Mouse (Mus musculus): ENCODE results near the gene Smpdl3b. TPM values are rescaled to one million over a fixed set of nuclear protein-coding genes. Genes with fewer than 3 reads are reported as not detected.

The Smpdl3b gene
- total and polyA plus RNA-seq, 2 experiments from 2014 or later: 0.11 to 1.7 TPM

GRCm38 (mm10) chr4:132762602-132763001 is 5.5 kb upstream of the Smpdl3b start:
- no peaks in the 10 kb centered on the region for H3K9me3 ChIP-seq (replicated peaks; ENCODE audit: control insufficient read depth, low read length)
- no peak overlapping the region for H3K27ac ChIP-seq (ENCODE audit: low read depth)
- no peak overlapping the region for H3K9ac ChIP-seq (replicated peaks; ENCODE audit: low read depth, low read length)
- H3K27me3 ChIP-seq (ENCODE audit: control insufficient read depth, insufficient read depth, low read length): no peaks in the 10 kb centered on the region
- no peak overlapping the region for H3K4me2 ChIP-seq (ENCODE audit: low read depth, low read length)
- no peak overlapping the region for H3K4me3 ChIP-seq (ENCODE audit: low read depth, low read length)
- no peaks in the 10 kb centered on the region for H3K36me3 ChIP-seq (replicated peaks; ENCODE audit: control insufficient read depth, insufficient read depth, low read length)
- TF ChIP-seq CTCF (IDR thresholded peaks at IDR 0.05; ENCODE audit: low read depth): no peak
- TF ChIP-seq EP300 (IDR thresholded peaks at IDR 0.05; ENCODE audit: low read depth): no peak
- 62% methylated on average over 6 of the region's 6 CpGs for WGBS
- no peak for ATAC-seq (ENCODE audit: insufficient read depth, low read depth)
- no peaks in the 10 kb centered on the region for H3K4me1 ChIP-seq (ENCODE audit: control insufficient read depth, insufficient read depth)
- no peak for DNase-seq (ENCODE audit: low spot score)

GRCm38 (mm10) chr4:132760296-132760695 is 3.2 kb upstream of the Smpdl3b start:
- no peak overlapping the region for H3K9ac ChIP-seq (replicated peaks; ENCODE audit: low read depth, low read length)
- DNase-seq (ENCODE audit: low spot score) (no peak), ATAC-seq (ENCODE audit: insufficient read depth, low read depth) (no peak)
- whole genome bisulfite sequencing: 38% methylated on average over 3 of the region's 3 CpGs
- 0 out of 2 replicates have a peak, but pooled peaks cover 3% of the 10 kb centered on the region for H3K27me3 ChIP-seq (ENCODE audit: control insufficient read depth, insufficient read depth, low read length)
- no peaks in the 10 kb centered on the region for H3K36me3 ChIP-seq (replicated peaks; ENCODE audit: control insufficient read depth, insufficient read depth, low read length)
- no peak overlapping the region for H3K4me2 ChIP-seq (ENCODE audit: low read depth, low read length)
- H3K27ac ChIP-seq (ENCODE audit: low read depth): no peak overlapping the region
- H3K9me3 ChIP-seq (replicated peaks; ENCODE audit: control insufficient read depth, low read length): no peaks in the 10 kb centered on the region
- H3K4me3 ChIP-seq (ENCODE audit: low read depth, low read length): no peak overlapping the region
- H3K4me1 ChIP-seq (ENCODE audit: control insufficient read depth, insufficient read depth): 0 out of 2 replicates have a peak, but pooled peaks cover 6% of the 10 kb centered on the region
- no peak for TF ChIP-seq EP300 (IDR thresholded peaks at IDR 0.05; ENCODE audit: low read depth)
- no peak for TF ChIP-seq CTCF (IDR thresholded peaks at IDR 0.05; ENCODE audit: low read depth)

GRCm38 (mm10) chr4:132757633-132758351 is 740 bp upstream of the Smpdl3b start:
- no peak overlapping the region for H3K4me3 ChIP-seq (ENCODE audit: low read depth, low read length)
- no peak overlapping the region for H3K27ac ChIP-seq (ENCODE audit: low read depth)
- DNase-seq (ENCODE audit: low spot score) (no peak), ATAC-seq (ENCODE audit: insufficient read depth, low read depth) (no peak)
- H3K4me1 ChIP-seq (ENCODE audit: control insufficient read depth, insufficient read depth): 0 out of 2 replicates have a peak, but pooled peaks cover 6% of the 10 kb centered on the region
- H3K9ac ChIP-seq (replicated peaks; ENCODE audit: low read depth, low read length): no peak overlapping the region
- no peaks in the 10 kb centered on the region for H3K9me3 ChIP-seq (replicated peaks; ENCODE audit: control insufficient read depth, low read length)
- H3K27me3 ChIP-seq (ENCODE audit: control insufficient read depth, insufficient read depth, low read length): 0 out of 2 replicates have a peak, but pooled peaks cover 3% of the 10 kb centered on the region
- no peak overlapping the region for H3K4me2 ChIP-seq (ENCODE audit: low read depth, low read length)
- WGBS: 70% methylated on average over 7 of the region's 7 CpGs
- no peaks in the 10 kb centered on the region for H3K36me3 ChIP-seq (replicated peaks; ENCODE audit: control insufficient read depth, insufficient read depth, low read length)
- no peak for TF ChIP-seq EP300 (IDR thresholded peaks at IDR 0.05; ENCODE audit: low read depth)
- TF ChIP-seq CTCF (IDR thresholded peaks at IDR 0.05; ENCODE audit: low read depth): no peak

GRCm38 (mm10) chr4:132752992-132753391 is 4.1 kb downstream of the Smpdl3b start:
- Histone ChIP-seq H3K36me3 (replicated peaks; ENCODE audit: control insufficient read depth, insufficient read depth, low read length) (no peaks in the 10 kb centered on the region), H3K4me3 (ENCODE audit: low read depth, low read length) (no peak overlapping the region), H3K4me1 (ENCODE audit: control insufficient read depth, insufficient read depth) (0 out of 2 replicates have a peak, but pooled peaks cover 6% of the 10 kb centered on the region), H3K27me3 (ENCODE audit: control insufficient read depth, insufficient read depth, low read length) (0 out of 2 replicates have a peak, but pooled peaks cover 3% of the 10 kb centered on the region), H3K27ac (ENCODE audit: low read depth) (no peak overlapping the region), H3K9me3 (replicated peaks; ENCODE audit: control insufficient read depth, low read length) (no peaks in the 10 kb centered on the region), H3K9ac (replicated peaks; ENCODE audit: low read depth, low read length) (no peak overlapping the region), H3K4me2 (ENCODE audit: low read depth, low read length) (no peak overlapping the region)
- WGBS: 53% methylated on average over 6 of the region's 6 CpGs
- ATAC-seq (ENCODE audit: insufficient read depth, low read depth) (no peak), DNase-seq (ENCODE audit: low spot score) (no peak)
- no peak for TF ChIP-seq CTCF (IDR thresholded peaks at IDR 0.05; ENCODE audit: low read depth)
- no peak for TF ChIP-seq EP300 (IDR thresholded peaks at IDR 0.05; ENCODE audit: low read depth)

GRCm38 (mm10) chr4:132749258-132749982 is 7.6 kb downstream of the Smpdl3b start:
- no peak for ATAC-seq (ENCODE audit: insufficient read depth, low read depth)
- H3K27ac ChIP-seq (ENCODE audit: low read depth): no peak overlapping the region
- no peak overlapping the region for H3K9ac ChIP-seq (replicated peaks; ENCODE audit: low read depth, low read length)
- H3K4me2 ChIP-seq (ENCODE audit: low read depth, low read length): no peak overlapping the region
- no peaks in the 10 kb centered on the region for H3K27me3 ChIP-seq (ENCODE audit: control insufficient read depth, insufficient read depth, low read length)
- H3K4me1 ChIP-seq (ENCODE audit: control insufficient read depth, insufficient read depth): peaks cover 2% of the 10 kb centered on the region; the same call in 1 of the 2 replicates
- 78% methylated on average over 6 of the region's 6 CpGs for WGBS
- DNase-seq (ENCODE audit: low spot score): no peak
- TF ChIP-seq EP300 (IDR thresholded peaks at IDR 0.05; ENCODE audit: low read depth) (no peak), CTCF (IDR thresholded peaks at IDR 0.05; ENCODE audit: low read depth) (no peak)
- no peak overlapping the region for H3K4me3 ChIP-seq (ENCODE audit: low read depth, low read length)
- H3K9me3 ChIP-seq (replicated peaks; ENCODE audit: control insufficient read depth, low read length): no peaks in the 10 kb centered on the region
- no peaks in the 10 kb centered on the region for H3K36me3 ChIP-seq (replicated peaks; ENCODE audit: control insufficient read depth, insufficient read depth, low read length)

All from heart, postnatal 0 days (tissue).